10 mouse cellular contexts compared by ENCODE assay signal in the genomic region with DNA sequence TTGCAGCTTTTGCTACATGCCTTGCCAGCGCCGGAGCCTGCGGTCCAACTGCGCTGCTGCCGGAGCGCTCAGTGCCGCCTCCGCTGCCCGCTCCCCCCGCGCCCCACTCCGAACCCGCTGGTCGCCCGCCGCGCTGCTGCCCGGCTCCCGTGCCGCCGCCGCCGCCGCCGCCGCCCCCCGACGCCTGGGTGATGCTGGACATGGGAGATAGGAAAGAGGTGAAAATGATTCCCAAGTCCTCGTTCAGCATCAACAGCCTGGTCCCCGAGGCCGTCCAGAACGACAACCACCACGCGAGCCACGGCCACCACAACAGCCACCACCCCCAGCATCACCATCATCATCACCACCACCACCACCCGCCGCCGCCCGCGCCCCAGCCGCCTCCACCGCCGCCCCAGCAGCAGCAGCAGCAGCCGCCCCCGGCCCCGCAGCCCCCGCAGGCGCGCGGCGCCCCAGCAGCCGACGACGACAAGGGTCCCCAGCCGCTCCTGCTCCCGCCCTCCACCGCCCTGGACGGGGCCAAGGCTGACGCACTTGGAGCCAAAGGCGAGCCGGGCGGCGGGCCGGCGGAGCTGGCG. TPM values are rescaled to one million over a fixed set of nuclear protein-coding genes. Genes with fewer than 3 reads are reported as not detected.
DNase-seq lines count a peak whose midpoint lies in the region; ATAC-seq and TF ChIP-seq lines count a peak whose summit lies in the region.
"Had no signal": no experiment of that assay in that cellular context is flagged by ENCODE, and none has a peak within 500 bp of the region (broad histone marks: within the 10 kb centered on the region; RNA-seq: fewer than 3 reads in every experiment).

No protein-coding gene starts in this region.

- peak overlapping the region; percentile 39 to 40; a peak in 3 of 4 replicates for H3K4me3 ChIP-seq in heart, embryonic 14.5 days (ENCODE audit: control insufficient read depth in 1 of 2, insufficient read depth in 1 of 2, low read depth in 1 of 2, low read length in 2 of 2)
- H3K4me3 ChIP-seq in limb, embryonic 14.5 days (replicated peaks; ENCODE audit: low read length), result peak overlapping the region; percentile 37

- no peaks in the 10 kb centered on the region for H3K36me3 ChIP-seq in heart, embryonic 14.5 days (ENCODE audit: control insufficient read depth, insufficient read depth, low read length)
- no peaks in the 10 kb centered on the region for H3K36me3 ChIP-seq in limb, embryonic 14.5 days (ENCODE audit: control insufficient read depth, insufficient read depth, low read length)

- H3K4me2 ChIP-seq in heart, embryonic 14.5 days (ENCODE audit: low read length), result peak overlapping the region; percentile 64
- peak overlapping the region; percentile 51 for H3K4me2 ChIP-seq in limb, embryonic 14.5 days (replicated peaks; ENCODE audit: low read depth, low read length, severe bottlenecking)

- no peak for ATAC-seq in heart, embryonic 14.5 days (ENCODE audit: insufficient number of reproducible peaks, insufficient read depth, low FRiP score, low read depth)
- no peak for ATAC-seq in limb, embryonic 14.5 days (ENCODE audit: low FRiP score, low read depth)
- ATAC-seq in megakaryocyte progenitor cell, adult 5-6 weeks (replicated peaks; ENCODE audit: poor library complexity), result no peak
- ATAC-seq: inflammation-experienced regulatory T-cells, adult 6 months had no signal

- WGBS in heart, embryonic 14.5 days, result under 1% methylated on average over 58 of the region's 66 CpGs
- WGBS in limb, embryonic 14.5 days, result 2% methylated on average over 37 of the region's 66 CpGs

- DNase-seq in heart, adult 11 months, result no peak
- DNase-seq in thymus, postnatal 4 days, result peak; percentile 11
- DNase-seq in thymus, postnatal 10 days (ENCODE audit: low spot score in 2 of 2), result no peak
- DNase-seq in limb, embryonic 14.5 days (ENCODE audit: low spot score), result no peak
- DNase-seq in adrenal gland, adult 18-20 months (ENCODE audit: low spot score in 2 of 2), result no peak
- DNase-seq in gastrocnemius, adult 18-20 months (ENCODE audit: low spot score), result no peak
- DNase-seq: cerebellum, adult 9-10 months had no signal

- peaks cover 88% of the 10 kb centered on the region for H3K27me3 ChIP-seq in heart, embryonic 14.5 days (ENCODE audit: control insufficient read depth, insufficient read depth, low read length)
- peaks cover 87% of the 10 kb centered on the region for H3K27me3 ChIP-seq in limb, embryonic 14.5 days (ENCODE audit: control insufficient read depth, insufficient read depth, low read length)

- no peak for TF ChIP-seq POLR2A in limb, embryonic 14.5 days (IDR thresholded peaks at IDR 0.05; ENCODE audit: borderline replicate concordance, extremely low read depth, insufficient read depth, insufficient read length)

- no peaks in the 10 kb centered on the region for H3K9me3 ChIP-seq in heart, embryonic 14.5 days (ENCODE audit: control insufficient read depth, low read length)
- no peaks in the 10 kb centered on the region for H3K9me3 ChIP-seq in limb, embryonic 14.5 days (ENCODE audit: control insufficient read depth, low read length)

- no peak overlapping the region for H3K27ac ChIP-seq in heart, embryonic 14.5 days (replicated peaks in 1 of 2; ENCODE audit: control insufficient read depth in 1 of 2, insufficient read depth in 1 of 2, low read depth in 2 of 2, low read length in 2 of 2)
- no peak overlapping the region for H3K27ac ChIP-seq in limb, embryonic 14.5 days (replicated peaks; ENCODE audit: low read depth, low read length)

- peaks cover 2 to 12% of the 10 kb centered on the region in 2 experiments; a peak in 3 of 4 replicates for H3K4me1 ChIP-seq in heart, embryonic 14.5 days (ENCODE audit: control insufficient read depth in 2 of 2, insufficient read depth in 2 of 2, low read length in 2 of 2)
- H3K4me1 ChIP-seq in limb, embryonic 14.5 days (ENCODE audit: control insufficient read depth, insufficient read depth, low read length), result 0 out of 2 replicates have a peak, but pooled peaks cover 3% of the 10 kb centered on the region

- no peak overlapping the region for H3K9ac ChIP-seq in heart, embryonic 14.5 days (ENCODE audit: low read length)
- H3K9ac ChIP-seq in limb, embryonic 14.5 days (ENCODE audit: low read depth, low read length, severe bottlenecking), result no peak overlapping the region

RNA-seq across cellular contexts. Expression of a gene that starts 0.6 kb away (rescaled TPM):
- not detected in 2 replicates for polyA plus RNA-seq in heart, embryonic 14.5 days (2014; fragmentation: Nextera tagmentation; extraction: Ambion mirVana)
- 0.04 TPM in 1 of 2 replicates, not detected in the other for polyA plus RNA-seq in limb, embryonic 14.5 days (2012; rRNA removed)
- not detected in 2 replicates for polyA plus RNA-seq in limb, embryonic 14.5 days (2014; fragmentation: Nextera tagmentation; extraction: Ambion mirVana)
- not detected in 2 replicates for total RNA-seq in megakaryocyte progenitor cell, adult 5-6 weeks (2015)
- not detected in 2 replicates for total RNA-seq in megakaryocyte progenitor cell, adult 5-6 weeks (2017)
- not detected for total RNA-seq in adrenal gland, adult 18-20 months (2021)
- not detected for total RNA-seq in gastrocnemius, adult 18-20 months (2021)
- polyA plus RNA-seq: inflammation-experienced regulatory T-cells, adult 6 months had no signal

RNA-seq across cellular contexts. Expression of a gene that starts 1.9 kb away (rescaled TPM):
- not detected in 2 replicates for polyA plus RNA-seq in heart, embryonic 14.5 days (2014; fragmentation: Nextera tagmentation; extraction: Ambion mirVana)
- polyA plus RNA-seq in limb, embryonic 14.5 days (2012; rRNA removed), result 0.12 and 1.2 TPM in 2 replicates
- polyA plus RNA-seq in limb, embryonic 14.5 days (2014; fragmentation: Nextera tagmentation; extraction: Ambion mirVana), result not detected in 2 replicates
- total RNA-seq in megakaryocyte progenitor cell, adult 5-6 weeks (2015), result not detected in 2 replicates
- total RNA-seq in megakaryocyte progenitor cell, adult 5-6 weeks (2017), result not detected in 2 replicates
- not detected for total RNA-seq in adrenal gland, adult 18-20 months (2021)
- not detected for total RNA-seq in gastrocnemius, adult 18-20 months (2021)
- polyA plus RNA-seq: inflammation-experienced regulatory T-cells, adult 6 months had no signal
